Mouse (Mus musculus): ENCODE measurements at regions not wholly inside any gene's neighbourhood (a gene's known extent, or its start where the extent isn't known, plus 50 kb on each side); places are given as distances from the start of the nearest gene placed in this dataset.
A peak's percentile ranks its signal among the peaks of the same experiment; 100 is the strongest.

DNA sequence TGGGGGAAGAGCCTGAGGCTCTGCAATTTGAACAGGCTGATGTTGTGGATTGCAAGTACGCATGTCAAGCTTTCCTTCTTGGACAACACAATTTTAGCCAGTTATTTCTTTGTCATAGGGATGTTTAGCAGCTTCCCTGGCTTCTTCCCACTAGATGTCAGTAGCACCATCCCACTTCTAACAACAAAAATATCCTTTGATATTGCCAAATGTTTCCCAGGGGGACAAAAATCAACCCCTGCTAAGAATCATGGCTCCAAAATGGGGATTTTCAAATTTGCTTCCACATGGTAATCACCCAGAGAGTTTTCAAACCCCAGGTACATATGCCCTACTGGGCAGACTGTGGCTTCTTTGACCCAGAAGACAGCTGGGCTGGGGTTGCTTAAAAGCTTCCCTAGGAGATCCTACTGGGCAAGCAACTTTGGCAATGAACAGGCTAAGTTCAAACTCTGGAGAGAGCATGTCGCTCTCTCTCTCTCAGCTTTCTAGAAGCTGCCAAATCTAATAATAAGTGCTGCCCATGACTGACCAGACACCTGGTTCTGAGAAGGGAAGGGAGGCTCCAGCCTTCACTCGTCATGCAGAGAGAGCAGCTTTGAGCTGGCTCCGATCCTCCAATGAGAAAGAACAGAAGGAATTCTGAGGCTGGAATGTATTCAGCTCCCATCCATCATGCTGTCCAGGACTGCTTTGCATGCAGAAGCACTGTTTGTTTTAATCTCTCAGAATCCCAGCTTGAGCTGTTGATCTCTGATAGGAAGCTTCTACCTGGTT, 157.2 kb upstream of the Ghitm start:
- peak; percentile 6 for DNase-seq

DNA sequence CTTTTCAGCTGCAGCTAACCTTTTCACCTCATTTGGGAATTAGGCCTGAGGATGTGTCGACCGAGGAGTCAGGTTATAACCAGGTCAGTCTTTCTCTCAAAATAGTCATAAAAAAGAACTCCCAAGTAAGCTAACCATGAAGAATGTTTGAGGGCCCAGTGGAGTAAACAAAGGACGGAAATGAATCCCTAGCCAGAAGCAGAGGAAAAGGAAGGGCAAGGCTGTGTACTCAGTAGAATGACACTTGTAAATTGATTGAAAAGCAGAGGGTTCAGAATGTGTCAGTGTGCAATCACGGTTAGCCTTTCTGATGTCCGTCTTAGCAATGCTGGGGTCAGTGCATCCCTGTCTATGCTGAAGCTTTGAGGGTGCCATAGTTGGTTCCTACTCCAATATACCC, 149.3 kb upstream of the Ghitm start:
- DNase-seq = no peak

DNA sequence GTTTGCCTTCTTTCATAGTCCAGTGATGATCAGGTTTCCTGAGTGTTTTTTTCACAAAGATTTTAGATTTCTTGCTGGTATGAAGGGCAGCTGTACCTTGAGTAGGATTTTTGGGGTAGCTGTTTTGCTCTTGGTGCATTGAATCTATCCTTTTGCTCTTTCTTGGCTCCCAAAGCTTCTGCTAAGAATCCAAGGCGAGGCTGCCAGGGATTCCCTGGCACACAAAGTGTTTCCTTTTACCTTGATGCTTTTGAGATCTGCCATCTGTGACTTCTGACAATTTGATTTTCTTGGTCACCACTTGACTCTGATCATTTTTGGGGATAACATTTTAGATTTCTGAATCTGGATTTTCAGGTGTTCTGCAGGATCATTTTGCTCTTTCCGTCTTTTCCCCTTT, 144.3 kb upstream of the Ghitm start:
- no peak for DNase-seq

DNA sequence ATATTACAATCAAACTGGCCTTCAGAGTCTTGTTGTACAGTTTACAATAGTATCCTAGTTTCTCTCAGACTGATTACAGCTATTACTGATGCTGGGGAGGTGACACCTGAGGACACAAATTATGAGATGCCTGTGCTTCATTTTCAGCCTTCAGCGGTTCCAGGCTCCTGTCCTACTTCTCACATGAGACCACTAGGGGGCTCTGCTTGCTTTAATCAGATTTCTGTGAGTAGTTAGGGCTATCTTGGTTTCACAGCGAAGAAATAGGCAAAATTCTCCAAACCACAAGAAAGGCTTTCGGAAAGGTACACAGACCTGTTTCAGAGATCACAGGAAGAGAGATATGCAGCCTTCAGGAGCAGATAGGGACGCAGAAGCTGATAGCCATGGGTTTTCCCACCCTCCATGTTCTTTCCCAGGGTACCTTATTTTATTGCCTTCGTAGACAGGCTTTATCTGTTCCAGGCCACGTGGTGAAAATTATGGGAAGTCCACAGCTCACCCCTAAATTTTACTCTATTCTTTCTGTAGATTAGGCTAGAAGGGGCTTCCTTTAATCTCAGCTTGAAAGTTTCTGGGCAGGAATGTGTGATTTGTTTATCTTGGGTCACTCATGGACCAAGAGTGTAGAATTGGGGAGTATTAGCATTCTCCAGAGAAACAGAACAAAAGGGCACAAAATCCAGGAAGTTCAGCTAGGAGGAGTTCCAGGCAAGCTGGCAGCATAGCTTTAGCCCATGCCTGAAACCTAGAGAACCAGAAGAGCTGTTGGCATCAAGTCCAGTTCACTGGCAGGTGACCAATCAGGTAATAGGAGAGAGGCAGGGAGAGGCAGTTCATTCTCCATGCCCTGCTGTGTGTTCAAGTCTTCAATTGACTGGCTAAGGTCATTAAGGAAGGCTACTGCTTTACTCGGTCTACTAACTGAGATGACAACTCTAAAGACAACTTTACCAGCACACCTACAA, 141.9 kb upstream of the Ghitm start:
- DNase-seq = no peak

DNA sequence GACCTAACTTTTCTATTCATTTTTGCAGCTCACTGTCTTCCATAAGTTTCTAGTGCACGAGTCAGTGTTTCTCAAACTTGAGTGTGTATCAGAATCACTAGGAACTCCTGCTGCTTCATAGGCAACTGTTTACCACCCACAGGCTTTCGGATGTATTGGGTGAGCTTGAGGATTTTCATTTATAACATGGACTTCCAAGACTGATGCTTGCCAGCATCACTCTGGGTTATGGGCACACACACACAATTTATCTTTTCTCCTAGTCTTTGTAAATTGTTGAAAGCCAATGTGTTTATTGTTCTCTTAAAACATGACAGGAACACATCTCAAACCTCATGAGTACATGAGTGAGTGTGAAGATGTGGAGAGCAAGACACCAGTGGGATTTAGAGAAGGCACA, 137.0 kb upstream of the Ghitm start:
- DNase-seq = no peak

DNA sequence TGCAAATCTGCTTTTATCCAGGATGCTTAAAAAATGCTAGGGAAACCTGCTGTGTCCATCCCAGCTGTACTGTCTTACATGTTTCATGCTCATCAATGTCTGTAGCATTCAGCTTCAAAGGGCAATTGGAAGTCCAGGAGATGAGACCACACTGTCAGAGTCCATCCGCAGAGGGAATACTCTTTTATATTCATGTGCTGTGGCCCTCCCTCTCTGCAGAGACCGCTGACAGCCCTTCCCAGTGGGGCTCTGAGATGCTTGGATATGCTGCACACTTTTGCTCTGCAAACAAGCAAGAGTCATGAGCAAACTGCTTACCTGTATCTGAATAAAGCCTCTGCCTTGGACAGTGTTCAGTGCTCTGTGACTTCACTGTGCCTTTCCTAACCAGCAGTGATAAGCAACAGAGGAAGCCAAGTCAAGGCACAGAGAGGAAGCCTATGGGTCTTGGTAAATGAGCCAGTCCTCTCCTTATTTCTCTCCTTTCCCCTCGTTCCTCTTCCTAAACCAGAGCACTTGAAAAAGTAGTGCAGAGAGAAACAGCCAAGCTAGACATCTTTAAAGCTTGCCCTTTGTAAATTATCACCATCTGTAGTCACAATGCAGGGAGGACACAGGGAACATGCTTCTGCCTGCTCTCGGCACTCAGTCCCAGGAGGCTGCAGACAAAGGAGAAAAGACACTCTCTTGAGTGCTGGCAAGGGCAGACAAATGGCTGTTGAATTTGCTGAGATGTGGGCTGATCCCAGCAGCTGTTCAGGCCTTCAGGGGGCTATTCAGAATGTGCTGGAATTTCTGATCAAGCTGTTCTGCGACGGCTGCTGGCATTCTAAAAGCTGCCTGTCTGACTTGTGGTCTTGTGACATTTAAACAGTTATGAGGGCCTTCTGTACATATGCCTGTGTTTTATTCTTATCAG, 136.2 kb upstream of the Ghitm start:
- DNase-seq = no peak

DNA sequence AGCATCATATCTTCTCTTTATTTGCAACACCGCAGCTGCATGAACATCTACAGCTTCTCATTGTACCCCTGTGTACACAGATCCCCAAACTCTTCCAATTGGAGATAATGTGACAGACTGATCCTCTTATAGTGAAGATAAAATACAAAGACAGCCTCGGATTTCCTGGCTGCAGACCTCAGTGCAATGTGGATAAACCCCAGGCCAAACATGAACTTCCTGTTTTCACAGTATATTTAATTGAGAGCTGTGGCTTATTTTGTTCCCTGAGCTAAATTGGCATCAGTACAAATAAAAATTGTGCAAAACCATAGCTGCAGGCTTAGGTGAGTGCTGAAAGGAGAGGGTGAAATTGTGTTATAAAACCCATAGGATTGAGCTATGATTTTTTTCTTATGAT, 134.8 kb upstream of the Ghitm start:
- DNase-seq = no peak

DNA sequence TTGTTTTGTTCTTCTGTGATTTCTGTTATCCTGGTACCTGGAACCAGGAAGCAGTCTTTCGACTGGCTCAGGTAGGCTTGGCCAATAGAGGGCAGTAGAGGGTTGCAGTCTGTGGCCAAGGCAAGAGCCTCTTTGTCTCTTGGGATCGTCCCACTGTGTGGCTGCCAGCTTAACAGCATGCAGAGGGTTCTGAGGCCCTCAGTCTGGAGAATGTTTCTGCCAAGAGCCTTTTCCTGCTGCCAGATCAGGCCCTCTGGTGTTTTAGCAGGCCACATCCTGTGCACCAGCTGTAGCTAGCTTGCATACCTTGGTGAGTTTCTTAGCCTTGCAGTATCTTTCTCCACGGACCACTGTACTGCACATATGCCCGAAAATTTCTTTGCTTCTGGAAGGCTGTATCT, 103.6 kb upstream of the Ghitm start:
- DNase-seq = peak; percentile 57

DNA sequence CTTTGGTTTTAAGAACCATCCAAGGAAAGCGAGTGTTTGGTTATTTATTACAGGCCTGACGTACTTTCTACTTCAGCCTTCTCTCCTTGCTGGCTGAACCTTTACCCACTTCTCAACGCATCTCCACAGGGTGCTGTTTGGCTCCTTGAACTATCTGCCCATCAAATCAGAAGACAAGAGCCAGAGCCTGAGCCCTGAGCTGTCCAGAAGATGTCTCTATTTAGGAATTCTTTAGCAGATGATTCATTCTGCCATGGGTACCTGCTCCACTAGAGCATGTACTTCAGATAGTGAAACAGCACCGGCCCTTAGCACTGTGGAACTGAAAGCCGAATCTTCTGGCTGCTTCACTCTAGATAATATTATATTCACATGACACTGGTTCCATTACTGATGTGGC, 102.1 kb upstream of the Ghitm start:
- DNase-seq = no peak

DNA sequence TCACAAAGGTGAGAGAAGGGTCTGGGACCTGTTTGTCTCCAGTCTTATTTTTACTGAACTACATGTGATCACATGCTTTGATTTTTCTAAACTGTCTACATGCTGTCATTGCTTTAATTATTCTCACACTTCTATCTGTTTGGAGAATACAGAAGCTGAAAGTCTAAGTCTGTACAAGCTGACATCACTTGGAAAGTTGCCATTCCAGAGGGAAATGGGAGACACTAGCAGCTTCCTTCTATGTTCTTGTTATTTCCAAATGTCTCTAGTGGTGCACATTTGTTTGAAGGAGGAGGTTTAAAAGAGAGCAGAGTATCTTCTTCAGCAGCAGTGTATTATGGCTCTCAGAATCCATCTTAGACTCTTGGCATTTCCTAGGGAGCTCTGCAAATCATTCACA, 73.2 kb upstream of the Ghitm start:
- no peak for DNase-seq

DNA sequence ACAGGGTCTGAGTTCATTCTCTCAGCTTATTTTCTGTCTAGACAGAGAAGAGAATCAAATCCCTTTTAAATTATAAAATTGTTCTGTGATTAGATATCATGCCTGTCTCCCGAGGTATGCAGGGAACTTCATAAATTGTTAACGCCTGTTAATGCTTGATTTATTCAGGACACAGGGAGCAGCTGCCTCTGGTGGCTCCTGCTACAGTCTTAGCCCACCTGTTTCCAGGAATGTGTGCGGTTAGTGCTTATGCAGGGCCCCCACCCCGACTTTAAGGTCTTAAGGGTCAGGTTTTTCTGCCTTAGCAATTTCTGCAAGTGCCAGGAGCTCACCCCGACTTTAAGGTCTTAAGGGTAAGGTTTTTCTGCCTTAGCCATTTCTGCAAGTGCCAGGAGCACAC, 54.7 kb upstream of the Ghitm start:
- DNase-seq = no peak

All from gastrocnemius, postnatal 10 days (tissue).